Mouse (Mus musculus): ENCODE measurements around the gene Atp8b4.

DNA sequence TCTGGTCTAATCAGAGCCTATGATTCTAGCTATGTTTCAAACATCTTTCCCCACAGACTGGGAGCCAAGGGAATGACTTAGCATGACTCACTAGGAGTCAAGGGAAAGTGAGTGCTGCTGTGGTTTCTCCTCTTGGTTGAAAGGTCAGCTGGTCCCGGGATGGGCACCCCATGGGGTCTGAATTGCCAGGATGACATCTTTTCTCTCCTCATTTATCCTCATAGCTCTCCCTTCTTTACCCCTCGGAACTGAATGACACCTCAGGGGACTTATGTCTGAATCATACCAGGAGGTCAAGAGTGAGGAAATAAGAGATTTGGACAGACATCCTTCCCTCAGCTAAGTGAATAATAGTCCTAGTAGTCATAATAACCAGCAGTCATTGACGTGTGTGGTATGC lies 197.2 kb downstream of the Atp8b4 start:
- TF ChIP-seq CTCF (IDR thresholded peaks at IDR 0.05; ENCODE audit: low read depth), result no peak
- no peak for TF ChIP-seq EP300 (IDR thresholded peaks at IDR 0.05; ENCODE audit: low read depth)
